Mouse (Mus musculus) cerebellum, adult 11 months (tissue): Measurements from ENCODE around the gene Zfp341.

ENCODE experiments used
- DNase-seq: peaks from one replicate; pipeline ENCODE4 v3.0.0; 2022

Gene Zfp341

GRCm38 (mm10) chr2:154589051-154589450 is 24.0 kb upstream of the Zfp341 start:
- DNase-seq = no peak

GRCm38 (mm10) chr2:154591239-154591638 is 21.9 kb upstream of the Zfp341 start:
- no peak for DNase-seq

GRCm38 (mm10) chr2:154593025-154593424 is 20.1 kb upstream of the Zfp341 start:
- DNase-seq = no peak

- DNase-seq = no peak
Measured at GRCm38 (mm10) chr2:154595775-154596174, 17.3 kb upstream of the Zfp341 start.

- no peak for DNase-seq
Measured at GRCm38 (mm10) chr2:154597399-154597798, 15.7 kb upstream of the Zfp341 start.

- no peak for DNase-seq
Measured at GRCm38 (mm10) chr2:154600586-154600985, 12.5 kb upstream of the Zfp341 start.

- DNase-seq = no peak
Measured at GRCm38 (mm10) chr2:154601324-154601723, 11.8 kb upstream of the Zfp341 start.

GRCm38 (mm10) chr2:154603007-154603637 is 10.0 kb upstream of the Zfp341 start:
- DNase-seq = no peak

GRCm38 (mm10) chr2:154603638-154604153 is 9.4 kb upstream of the Zfp341 start, which contains the start of gene Pxmp4:
Gene Pxmp4, minus strand, starts transcription at chr2:154603708.
- peak; percentile 99 for DNase-seq

- DNase-seq = no peak
Measured at GRCm38 (mm10) chr2:154604156-154604555, 8.9 kb upstream of the Zfp341 start.

GRCm38 (mm10) chr2:154606965-154607364 is 6.1 kb upstream of the Zfp341 start:
- no peak for DNase-seq

- no peak for DNase-seq
Measured at GRCm38 (mm10) chr2:154609050-154609767, 3.9 kb upstream of the Zfp341 start.

- peak; percentile 40 for DNase-seq
Measured at GRCm38 (mm10) chr2:154614841-154615576, 1.9 kb downstream of the Zfp341 start.

GRCm38 (mm10) chr2:154615674-154616073 is 2.6 kb downstream of the Zfp341 start:
- DNase-seq = no peak

- DNase-seq = no peak
Measured at GRCm38 (mm10) chr2:154617061-154617460, 4.0 kb downstream of the Zfp341 start.

- no peak for DNase-seq
Measured at GRCm38 (mm10) chr2:154621684-154622083, 8.6 kb downstream of the Zfp341 start.

- no peak for DNase-seq
Measured at GRCm38 (mm10) chr2:154624137-154624536, 11.0 kb downstream of the Zfp341 start.

- DNase-seq = no peak
Measured at GRCm38 (mm10) chr2:154630531-154630930, 17.4 kb downstream of the Zfp341 start.

GRCm38 (mm10) chr2:154632203-154632780 is 19.2 kb downstream of the Zfp341 start:
- DNase-seq = no peak

GRCm38 (mm10) chr2:154633039-154633742 is 20.1 kb downstream of the Zfp341 start:
- DNase-seq = no peak

GRCm38 (mm10) chr2:154633876-154634644 is 21.0 kb downstream of the Zfp341 start:
- no peak for DNase-seq

GRCm38 (mm10) chr2:154635826-154636225 is 22.7 kb downstream of the Zfp341 start:
- no peak for DNase-seq
